Mouse (Mus musculus) layer of hippocampus, postnatal 10 days (tissue): ENCODE data around the gene Cdkn1b. TPM values are rescaled to one million over a fixed set of nuclear protein-coding genes. Genes with fewer than 3 reads are reported as not detected.

Experiments
- DNase-seq, 2 experiments: peaks; one replicate each; pipeline ENCODE4 v3.0.0; 2021; ENCODE audit warnings: low spot score in 2 of 2
- long read RNA-seq: library from polyadenylated mRNA; stranded (forward); transcript quantifications from one replicate; pipeline ENCODE4 v2.0.0, GENCODE M21; 2023
- total RNA-seq, 2 experiments: library from RNA; stranded (reverse); gene quantifications; 2 replicates each; pipeline ENCODE4 v1.2.3; 2021

The Cdkn1b gene
- total RNA-seq, result 10 to 100 TPM; 54.2 to 58.4 TPM
- long read RNA-seq, partial matches to known transcripts, result 1 of 1 reads
- long read RNA-seq, other reads (novel, unspliced or antisense), result 0 of 1 reads

GRCm38 (mm10) chr6:134920190-134921013 is at the start of gene Cdkn1b:
Cdkn1b (plus strand) TSS chr6:134920401.
- DNase-seq, result peak; percentile 83 to 90

DNA sequence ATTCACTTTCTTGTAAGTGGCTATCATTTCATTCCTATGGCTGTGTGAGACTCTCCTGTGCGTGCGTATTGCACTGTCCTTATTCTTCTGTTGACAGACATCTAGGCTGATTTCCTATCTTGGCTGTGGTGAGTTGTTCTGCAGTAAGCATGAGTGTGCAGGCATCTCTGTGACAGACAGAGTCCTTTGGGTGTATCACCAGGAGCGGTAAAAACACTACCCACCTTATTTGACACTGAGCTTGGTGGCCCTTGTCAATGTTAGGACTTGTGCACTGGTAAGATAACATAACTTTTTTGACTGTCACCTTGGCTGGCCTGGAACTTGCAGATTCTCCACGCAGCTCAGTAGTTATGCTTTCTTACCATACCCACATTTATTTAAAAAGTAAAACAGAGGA is 49.3 kb upstream of the Cdkn1b start:
- no peak for DNase-seq

GRCm38 (mm10) chr6:134872236-134872635 is 48.0 kb upstream of the Cdkn1b start:
- no peak for DNase-seq

GRCm38 (mm10) chr6:134873018-134873417 is 47.2 kb upstream of the Cdkn1b start:
- DNase-seq, result no peak

GRCm38 (mm10) chr6:134876795-134877194 is 43.4 kb upstream of the Cdkn1b start:
- no peak for DNase-seq

DNA sequence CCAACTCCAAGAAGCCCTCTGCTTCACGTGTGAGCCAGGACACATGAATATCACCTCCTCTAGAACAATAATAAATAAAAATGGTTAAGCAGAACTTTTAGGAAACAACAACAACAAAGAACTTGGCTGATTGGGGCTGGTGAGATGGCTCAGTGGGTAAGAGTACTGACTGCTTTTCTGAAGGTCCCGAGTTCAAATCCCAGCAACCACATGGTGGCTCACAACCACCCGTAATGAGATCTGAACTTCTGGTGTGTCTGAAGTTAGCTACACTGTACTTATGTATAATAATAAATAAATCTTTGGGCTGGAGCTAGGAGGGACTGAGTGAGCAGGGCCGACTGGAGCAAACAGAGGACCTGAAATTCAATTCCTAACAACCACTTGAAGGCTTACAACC is 42.9 kb upstream of the Cdkn1b start:
- no peak for DNase-seq

GRCm38 (mm10) chr6:134877892-134878291 is 42.3 kb upstream of the Cdkn1b start:
- DNase-seq, result no peak

- no peak for DNase-seq
These were observed 40.6 kb upstream of the Cdkn1b start for GRCm38 (mm10) chr6:134879556-134879955.

DNA sequence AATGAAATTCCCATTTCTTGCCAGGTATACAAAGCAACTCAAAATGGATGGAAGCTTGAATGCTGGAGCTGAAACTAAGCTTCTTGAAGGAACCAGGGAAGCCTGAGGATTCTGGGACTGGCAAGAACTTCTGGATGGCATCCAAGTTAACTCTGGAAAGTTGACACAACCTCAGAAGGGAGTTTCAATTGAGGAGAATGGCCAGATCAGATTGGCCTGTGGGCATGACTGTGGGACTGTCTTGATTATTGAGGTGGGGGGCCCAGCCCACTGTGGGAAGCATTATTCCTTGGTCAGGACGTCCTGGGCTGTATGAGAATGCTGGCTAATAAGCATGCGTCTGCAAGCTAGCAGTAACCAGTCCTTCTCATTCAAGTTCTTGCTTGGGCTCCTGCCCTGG is 40.2 kb upstream of the Cdkn1b start:
- DNase-seq, result no peak

DNA sequence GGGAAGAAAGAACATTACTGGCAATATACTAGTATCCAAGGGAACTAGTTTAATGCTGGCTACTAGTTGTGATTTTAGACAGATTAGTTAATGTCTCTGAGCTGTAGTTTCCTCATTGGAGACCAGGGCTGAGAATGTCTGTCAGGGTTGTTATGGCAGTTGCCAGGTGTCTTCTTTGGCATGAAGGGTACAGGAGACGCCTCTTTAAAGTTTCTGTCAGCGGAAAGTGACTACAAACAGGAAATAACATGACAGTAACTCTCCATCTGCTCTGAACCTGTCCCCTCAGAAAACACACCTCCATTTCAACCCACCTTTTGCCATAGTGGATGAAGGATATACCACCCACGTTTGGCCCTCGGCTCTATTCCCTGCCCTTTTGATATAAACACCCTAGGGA is 36.5 kb upstream of the Cdkn1b start:
- DNase-seq, result no peak

GRCm38 (mm10) chr6:134885515-134885914 is 34.7 kb upstream of the Cdkn1b start:
- no peak for DNase-seq

GRCm38 (mm10) chr6:134886475-134886874 is 33.7 kb upstream of the Cdkn1b start:
- DNase-seq, result no peak

DNA sequence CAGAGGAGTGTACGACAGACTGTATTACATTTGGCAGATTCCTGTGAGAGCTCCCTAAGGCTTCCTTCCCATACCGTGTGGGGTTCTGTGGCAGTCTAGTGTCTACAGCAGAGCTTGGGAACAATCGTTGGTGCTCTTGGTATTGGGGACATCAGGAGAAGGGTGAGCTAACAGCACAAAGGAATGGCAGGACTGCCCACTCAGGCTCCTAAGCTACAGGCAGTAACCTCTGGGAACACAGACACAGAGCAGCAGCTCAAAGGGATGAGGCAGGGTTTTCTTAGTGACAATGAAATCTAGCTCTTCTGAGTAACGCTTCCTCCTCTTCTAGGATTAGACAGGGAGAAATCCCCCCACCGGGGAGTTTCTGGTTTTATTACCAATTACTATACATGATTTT is 33.2 kb upstream of the Cdkn1b start:
- DNase-seq, result peak; percentile 32 to 50

DNA sequence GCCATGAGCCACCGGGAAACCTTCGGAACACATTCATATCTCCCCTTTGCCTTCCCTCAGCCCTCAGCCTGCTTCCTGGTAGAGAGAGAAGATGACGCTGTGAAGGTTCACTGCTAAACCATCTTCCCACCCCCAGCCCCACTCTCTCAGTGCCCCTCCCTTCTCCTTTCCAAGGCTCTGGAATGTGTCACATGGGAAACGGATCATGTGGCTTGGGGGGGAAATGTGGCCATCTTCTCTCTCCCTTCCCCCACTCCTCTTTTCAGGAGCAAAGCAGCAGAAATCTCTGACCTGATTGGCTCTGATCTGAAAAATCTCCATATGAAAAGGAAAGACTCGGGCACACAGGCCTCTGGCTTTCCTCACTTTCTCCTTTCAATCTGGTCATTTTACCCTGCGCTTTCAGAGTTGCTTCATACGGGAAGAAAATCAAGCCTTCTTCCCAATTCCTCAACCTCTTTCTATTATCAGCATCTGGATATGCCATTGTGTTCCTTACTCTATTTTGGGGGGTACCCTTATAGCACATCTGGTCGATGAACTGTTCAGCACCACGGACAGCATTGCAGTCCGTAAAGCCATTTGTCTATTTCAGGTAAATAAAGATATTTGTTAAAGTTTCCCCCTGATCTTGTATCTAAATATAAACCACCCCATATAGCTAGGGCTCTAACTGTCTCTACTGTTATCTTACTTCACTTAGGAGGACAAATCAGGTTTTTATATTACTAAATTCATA is 32.3 kb upstream of the Cdkn1b start:
- DNase-seq, result peak; percentile 79 to 83

DNA sequence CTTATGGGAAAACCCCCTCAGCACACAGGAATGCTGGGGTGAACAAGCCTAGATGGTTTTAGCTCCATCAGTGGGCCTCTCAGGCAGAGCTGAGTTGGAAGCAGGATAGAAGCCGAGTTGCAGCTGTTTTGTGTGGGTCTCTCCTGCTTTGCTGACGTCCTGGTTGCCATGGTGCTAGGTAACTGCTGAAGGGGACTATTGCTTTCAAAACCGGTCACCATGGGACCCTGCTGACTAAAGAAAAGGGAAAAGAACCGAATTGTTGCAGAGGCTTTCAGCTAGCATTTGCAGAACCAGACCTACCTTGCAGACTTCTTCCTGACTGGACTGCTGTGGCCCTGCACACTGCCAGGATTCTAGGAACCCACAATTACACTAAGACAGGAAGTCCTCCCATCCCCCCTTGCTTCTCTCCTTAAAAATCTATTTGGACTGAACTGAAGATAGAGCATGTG is 31.6 kb upstream of the Cdkn1b start:
- peak; percentile 60 to 62 for DNase-seq

GRCm38 (mm10) chr6:134889763-134890162 is 30.4 kb upstream of the Cdkn1b start:
- DNase-seq, result no peak

- DNase-seq, result no peak
These were observed 29.8 kb upstream of the Cdkn1b start for GRCm38 (mm10) chr6:134890436-134890835.

DNA sequence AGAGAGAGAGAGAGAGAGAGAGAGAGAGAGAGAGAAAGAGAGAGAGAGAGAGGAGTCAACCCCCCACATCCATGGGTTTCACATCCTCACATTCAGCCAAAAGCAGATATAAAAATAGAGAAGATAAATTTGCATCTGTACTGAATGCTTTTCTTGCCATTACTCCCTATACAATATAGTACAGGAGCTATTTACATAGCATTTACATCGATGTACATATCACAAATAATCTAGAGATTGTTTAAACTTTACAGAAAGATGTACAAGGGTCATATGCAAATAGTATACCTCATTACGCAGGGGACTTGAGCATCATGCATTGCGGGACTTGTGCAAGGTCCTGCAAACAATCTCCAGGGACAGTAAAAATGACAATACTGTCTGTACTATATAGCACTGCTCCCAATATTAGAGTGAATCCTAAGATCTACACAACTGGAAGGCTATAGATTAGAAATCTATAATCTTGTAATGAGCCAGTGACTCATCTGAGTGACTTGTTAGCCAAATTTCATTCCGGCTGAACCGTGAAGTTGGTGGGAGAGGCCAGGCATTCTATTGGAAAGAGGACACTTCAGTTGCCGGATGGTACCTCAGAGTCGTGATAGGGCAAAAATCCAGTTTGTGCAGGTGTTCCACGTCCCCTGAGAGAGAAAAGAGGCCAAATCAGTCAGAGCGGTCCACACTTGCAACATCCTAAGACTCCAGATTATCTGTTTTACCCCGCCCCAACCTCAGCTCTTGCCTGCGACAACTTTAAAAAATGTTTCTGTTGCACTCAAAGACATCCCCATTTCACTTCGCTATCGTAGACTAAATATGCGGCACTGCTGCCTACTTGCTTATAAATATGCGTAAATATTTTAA is 23.4 kb upstream of the Cdkn1b start:
- no peak for DNase-seq

DNA sequence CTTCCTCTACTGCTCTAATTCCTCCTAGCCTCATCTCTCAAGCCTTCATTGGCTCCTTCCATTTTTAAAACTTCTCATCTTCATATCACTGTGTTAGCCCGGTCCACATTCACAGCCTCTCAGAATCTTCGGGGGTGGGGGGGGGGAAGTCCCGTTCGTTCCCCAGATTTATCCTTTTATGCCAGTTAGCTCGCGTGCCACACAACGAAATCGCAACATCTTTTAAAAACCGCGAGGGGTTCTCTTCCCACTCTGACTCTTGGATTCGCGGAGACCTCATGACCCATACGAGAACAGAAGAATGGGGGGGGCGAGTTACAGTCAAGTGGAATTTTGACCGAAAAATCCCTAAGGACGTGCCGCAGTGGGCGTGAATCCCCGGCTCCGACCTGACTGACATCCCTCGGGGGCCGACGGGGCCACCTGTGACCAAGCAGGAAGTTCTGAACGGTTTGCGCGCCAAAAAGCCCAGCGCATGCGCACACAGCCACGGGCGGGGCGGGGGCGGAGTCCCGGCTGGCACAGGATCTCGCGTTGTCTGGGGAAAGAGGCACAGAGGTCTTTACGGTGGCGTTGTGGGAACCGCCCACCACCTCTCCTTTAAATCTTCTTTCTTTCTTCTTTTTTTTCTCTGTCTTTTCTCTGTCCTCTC is 22.6 kb upstream of the Cdkn1b start:
- DNase-seq, result peak; percentile 97 to 98

DNA sequence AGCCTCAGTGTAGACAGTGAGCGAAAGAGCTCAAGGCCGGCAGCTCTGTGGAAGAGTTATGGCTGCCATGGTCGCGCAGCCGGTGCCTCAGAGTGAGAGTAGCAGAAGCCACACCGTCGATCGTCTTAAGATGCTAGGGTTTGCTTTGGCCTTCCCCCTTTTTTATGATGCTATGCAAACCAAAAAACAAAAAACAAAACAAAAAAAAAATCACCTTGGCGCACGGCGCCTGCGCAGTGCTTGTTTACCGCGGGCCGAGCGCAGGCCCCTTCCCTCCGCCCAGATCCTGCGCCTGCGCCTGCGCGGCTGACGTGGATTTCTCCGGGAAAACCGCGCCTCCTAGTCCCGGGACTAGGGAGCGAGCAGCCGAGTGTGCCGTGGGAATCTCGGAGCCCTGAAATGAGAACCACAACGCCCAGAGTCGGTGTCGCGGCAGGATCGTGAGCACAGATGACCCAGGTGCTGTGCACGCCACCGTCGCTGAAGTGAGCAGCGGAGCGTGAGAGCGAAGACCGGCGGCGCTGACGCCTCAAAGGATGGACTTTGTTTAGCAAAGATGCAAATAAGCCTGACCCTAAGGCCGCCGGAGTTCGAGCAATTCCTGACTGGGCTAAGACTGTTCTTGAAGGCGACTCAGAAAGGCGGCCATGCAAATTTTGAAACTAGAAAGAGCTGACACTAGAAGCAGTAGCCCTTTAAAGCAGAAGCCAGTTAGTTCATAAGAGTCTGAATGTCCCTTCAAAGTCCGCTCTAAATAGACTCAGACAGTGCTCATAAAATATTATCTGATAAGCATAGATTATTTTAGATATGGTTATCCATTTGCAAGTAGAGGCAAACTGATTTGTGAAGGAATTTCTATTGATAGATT is 21.9 kb upstream of the Cdkn1b start, which contains the start of gene Gpr19:
Gpr19 (minus strand) TSS at position 484 of the 871 bp plus-strand sequence.
- peak; percentile 84 to 91 for DNase-seq
